Mouse (Mus musculus) cerebellum, adult 2 months (tissue): ENCODE data around the gene Rassf10.

Experiments used
- CTCF ChIP-seq: fragments of 200-500 bp; IDR thresholded peaks from 2 replicates; pipeline ENCODE4 v1.5.1; 2011; ENCODE audit warnings: low read depth, mild to moderate bottlenecking, control low read depth, low read length, moderate library complexity, borderline replicate concordance; ENCODE audit not compliant: insufficient read depth
- POLR2A ChIP-seq: fragments of 200-500 bp; IDR thresholded peaks from 2 replicates; pipeline ENCODE4 v1.6.1; 2011; ENCODE audit warnings: low read length, control low read depth, borderline replicate concordance; ENCODE audit not compliant: insufficient read depth

- TF ChIP-seq CTCF (no peak), POLR2A (no peak)
Observed at GRCm38 (mm10) chr7:112906848-112907247, 46.9 kb upstream of the Rassf10 start.
